In the genomic region with DNA sequence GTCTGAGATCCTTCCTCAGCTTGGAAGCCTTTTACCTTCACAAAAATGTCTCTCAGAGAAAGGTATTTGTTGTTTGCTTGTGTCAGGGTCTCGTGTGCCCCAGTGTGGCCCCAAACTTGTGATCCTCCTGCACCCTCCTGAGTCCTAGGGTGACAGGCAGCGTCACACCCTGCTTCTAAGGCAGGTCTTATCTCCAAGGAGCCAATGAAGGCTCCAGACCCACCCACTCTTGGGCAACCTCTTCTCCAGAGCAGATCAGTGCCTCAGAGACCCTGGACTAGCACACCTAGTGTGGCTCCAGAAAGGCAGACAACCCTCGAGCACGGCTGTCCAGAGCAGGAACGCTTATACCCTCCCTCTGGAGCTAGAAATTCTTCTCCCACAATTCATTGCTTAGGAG, we compare ENCODE assay signal across 31 mouse cellular contexts. TPM values are rescaled to one million over a fixed set of nuclear protein-coding genes. Genes with fewer than 3 reads are reported as not detected.
DNase-seq lines count a peak whose midpoint lies in the region; ATAC-seq and TF ChIP-seq lines count a peak whose summit lies in the region.
"Had no signal": no experiment of that assay in that cellular context is flagged by ENCODE, and none has a peak within 500 bp of the region (broad histone marks: within the 10 kb centered on the region; RNA-seq: fewer than 3 reads in every experiment).

No protein-coding gene starts in this region.

- DNase-seq in liver, embryonic 13.5 days, result peak; percentile 70
- DNase-seq in hindbrain, postnatal 0 days (ENCODE audit: low spot score), result no peak
- no peak for DNase-seq in kidney, postnatal 36 days
- DNase-seq: adrenal gland, postnatal 14 days; cerebellum, adult 11-12 months; cerebellum, postnatal 10 days; gastrocnemius, postnatal 36 days; heart, postnatal 36 days; left cerebral cortex, postnatal 4 days; retina, postnatal 1 day; right cerebral cortex, postnatal 25 days; thymus, adult 18-20 months had no signal

- no peaks in the 10 kb centered on the region for H3K36me3 ChIP-seq in intestine, embryonic 15.5 days
- no peaks in the 10 kb centered on the region for H3K36me3 ChIP-seq in intestine, postnatal 0 days (ENCODE audit: control insufficient read depth, insufficient read depth)
- H3K36me3 ChIP-seq in erythroblast, embryonic 14.5 days (ENCODE audit: control insufficient read depth), result no peaks in the 10 kb centered on the region
- no peaks in the 10 kb centered on the region for H3K36me3 ChIP-seq in liver, embryonic 13.5 days
- no peaks in the 10 kb centered on the region for H3K36me3 ChIP-seq in neural tube, embryonic 15.5 days
- H3K36me3 ChIP-seq in hindbrain, postnatal 0 days (ENCODE audit: insufficient read depth, low read length), result no peaks in the 10 kb centered on the region
- H3K36me3 ChIP-seq: heart, embryonic 15.5 days; hindbrain, embryonic 13.5 days; limb, embryonic 15.5 days; midbrain, embryonic 13.5 days; neural tube, embryonic 12.5 days had no signal

- H3K4me1 ChIP-seq in intestine, embryonic 15.5 days (replicated peaks), result no peaks in the 10 kb centered on the region; the same call in 1 of the 2 replicates
- 0 out of 2 replicates have a peak, but pooled peaks cover 3% of the 10 kb centered on the region for H3K4me1 ChIP-seq in intestine, postnatal 0 days (replicated peaks; ENCODE audit: control insufficient read depth, insufficient read depth, low read length)
- H3K4me1 ChIP-seq in erythroblast, embryonic 14.5 days (ENCODE audit: control insufficient read depth), result peaks cover 47% of the 10 kb centered on the region
- H3K4me1 ChIP-seq in liver, embryonic 13.5 days (replicated peaks), result peaks cover 37% of the 10 kb centered on the region
- no peaks in the 10 kb centered on the region for H3K4me1 ChIP-seq in neural tube, embryonic 15.5 days
- no peaks in the 10 kb centered on the region for H3K4me1 ChIP-seq in hindbrain, postnatal 0 days (ENCODE audit: insufficient read depth, low read length)
- H3K4me1 ChIP-seq: forebrain, embryonic 13.5 days; hindbrain, embryonic 13.5 days; limb, embryonic 15.5 days; midbrain, embryonic 13.5 days; neural tube, embryonic 12.5 days had no signal

- H3K27ac ChIP-seq in intestine, embryonic 15.5 days, result no peak overlapping the region
- no peak overlapping the region for H3K27ac ChIP-seq in intestine, postnatal 0 days (ENCODE audit: low read depth, low read length)
- H3K27ac ChIP-seq in liver, embryonic 13.5 days, result peak overlapping the region; percentile 74
- H3K27ac ChIP-seq in neural tube, embryonic 15.5 days (replicated peaks), result no peak overlapping the region
- no peak overlapping the region for H3K27ac ChIP-seq in hindbrain, postnatal 0 days
- H3K27ac ChIP-seq: forebrain, embryonic 13.5 days; heart, embryonic 15.5 days; hindbrain, embryonic 13.5 days; limb, embryonic 15.5 days; midbrain, embryonic 13.5 days; neural tube, embryonic 12.5 days had no signal

- H3K27me3 ChIP-seq in intestine, embryonic 15.5 days (replicated peaks), result no peaks in the 10 kb centered on the region
- no peaks in the 10 kb centered on the region for H3K27me3 ChIP-seq in intestine, postnatal 0 days (replicated peaks; ENCODE audit: control insufficient read depth, insufficient read depth, low read length)
- no peaks in the 10 kb centered on the region for H3K27me3 ChIP-seq in erythroblast, embryonic 14.5 days (ENCODE audit: control insufficient read depth)
- H3K27me3 ChIP-seq in liver, embryonic 13.5 days, result no peaks in the 10 kb centered on the region
- H3K27me3 ChIP-seq in neural tube, embryonic 15.5 days (replicated peaks), result no peaks in the 10 kb centered on the region
- no peaks in the 10 kb centered on the region for H3K27me3 ChIP-seq in hindbrain, postnatal 0 days (ENCODE audit: insufficient read depth, low read length)
- H3K27me3 ChIP-seq: forebrain, embryonic 13.5 days; heart, embryonic 15.5 days; limb, embryonic 15.5 days; midbrain, embryonic 13.5 days; neural tube, embryonic 12.5 days had no signal

- H3K9me3 ChIP-seq in intestine, embryonic 15.5 days, result no peaks in the 10 kb centered on the region
- no peaks in the 10 kb centered on the region for H3K9me3 ChIP-seq in intestine, postnatal 0 days (ENCODE audit: control insufficient read depth)
- no peaks in the 10 kb centered on the region for H3K9me3 ChIP-seq in erythroblast, embryonic 14.5 days (ENCODE audit: control insufficient read depth, low read length)
- no peaks in the 10 kb centered on the region for H3K9me3 ChIP-seq in liver, embryonic 13.5 days (replicated peaks)
- H3K9me3 ChIP-seq in neural tube, embryonic 15.5 days (replicated peaks), result no peaks in the 10 kb centered on the region
- no peaks in the 10 kb centered on the region for H3K9me3 ChIP-seq in hindbrain, postnatal 0 days (ENCODE audit: low read length)
- H3K9me3 ChIP-seq: forebrain, embryonic 13.5 days; heart, embryonic 15.5 days; hindbrain, embryonic 13.5 days; limb, embryonic 15.5 days; midbrain, embryonic 13.5 days; neural tube, embryonic 12.5 days had no signal

- no peak overlapping the region for H3K4me3 ChIP-seq in intestine, embryonic 15.5 days (replicated peaks)
- no peak overlapping the region for H3K4me3 ChIP-seq in intestine, postnatal 0 days (ENCODE audit: low read depth, low read length)
- H3K4me3 ChIP-seq in erythroblast, embryonic 14.5 days (replicated peaks), result peak overlapping the region; percentile 38
- peak overlapping the region; percentile 21 for H3K4me3 ChIP-seq in liver, embryonic 13.5 days (replicated peaks)
- no peak overlapping the region for H3K4me3 ChIP-seq in neural tube, embryonic 15.5 days (replicated peaks)
- no peak overlapping the region for H3K4me3 ChIP-seq in hindbrain, postnatal 0 days (ENCODE audit: low read length)
- H3K4me3 ChIP-seq: forebrain, embryonic 13.5 days; heart, embryonic 15.5 days; hindbrain, embryonic 13.5 days; limb, embryonic 15.5 days; midbrain, embryonic 13.5 days; neural tube, embryonic 12.5 days had no signal

- H3K4me2 ChIP-seq in intestine, embryonic 15.5 days (replicated peaks), result no peak overlapping the region
- no peak overlapping the region for H3K4me2 ChIP-seq in intestine, postnatal 0 days (replicated peaks; ENCODE audit: low read depth)
- H3K4me2 ChIP-seq in liver, embryonic 13.5 days, result peak overlapping the region; percentile 55
- no peak overlapping the region for H3K4me2 ChIP-seq in neural tube, embryonic 15.5 days
- no peak overlapping the region for H3K4me2 ChIP-seq in hindbrain, postnatal 0 days (ENCODE audit: low read depth, low read length)
- H3K4me2 ChIP-seq: forebrain, embryonic 13.5 days; heart, embryonic 15.5 days; hindbrain, embryonic 13.5 days; limb, embryonic 15.5 days; midbrain, embryonic 13.5 days; neural tube, embryonic 12.5 days had no signal

- 59% methylated on average over 5 of the region's 5 CpGs for WGBS in intestine, embryonic 15.5 days
- 39% methylated on average over 5 of the region's 5 CpGs for WGBS in intestine, postnatal 0 days
- 31% methylated on average over 5 of the region's 5 CpGs for WGBS in liver, embryonic 13.5 days (ENCODE audit: insufficient replicate concordance)
- 84% methylated on average over 5 of the region's 5 CpGs for WGBS in neural tube, embryonic 15.5 days
- 79% methylated on average over 5 of the region's 5 CpGs for WGBS in hindbrain, postnatal 0 days

- no peak for TF ChIP-seq CTCF in intestine, postnatal 0 days (IDR thresholded peaks at IDR 0.05; ENCODE audit: low read depth)
- TF ChIP-seq CTCF in hindbrain, postnatal 0 days (IDR thresholded peaks at IDR 0.05; ENCODE audit: low read depth), result no peak

- ATAC-seq in intestine, embryonic 15.5 days, result peak; percentile 76
- ATAC-seq in intestine, postnatal 0 days, result no peak
- peak; percentile 99 for ATAC-seq in liver, embryonic 13.5 days (ENCODE audit: low read depth)
- ATAC-seq in megakaryocyte-erythroid progenitor cell, adult 5-6 weeks (replicated peaks; ENCODE audit: low FRiP score, low TSS enrichment, poor library complexity, severe bottlenecking), result peak; percentile 92
- no peak for ATAC-seq in neural tube, embryonic 15.5 days (ENCODE audit: low FRiP score)
- ATAC-seq in hindbrain, postnatal 0 days, result no peak
- ATAC-seq: forebrain, embryonic 13.5 days; inflammation-experienced regulatory T-cells, adult 6 months; midbrain, embryonic 13.5 days had no signal

- no peak overlapping the region for H3K9ac ChIP-seq in intestine, embryonic 15.5 days
- H3K9ac ChIP-seq in intestine, postnatal 0 days (ENCODE audit: low read depth, low read length), result no peak overlapping the region
- H3K9ac ChIP-seq in liver, embryonic 13.5 days, result peak overlapping the region; percentile 62
- H3K9ac ChIP-seq in neural tube, embryonic 15.5 days (replicated peaks), result no peak overlapping the region
- H3K9ac ChIP-seq in hindbrain, postnatal 0 days (replicated peaks; ENCODE audit: low read length), result no peak overlapping the region
- H3K9ac ChIP-seq: forebrain, embryonic 13.5 days; heart, embryonic 15.5 days; hindbrain, embryonic 13.5 days; limb, embryonic 15.5 days; midbrain, embryonic 13.5 days; neural tube, embryonic 12.5 days had no signal

RNA-seq across cellular contexts. Expression of a gene that starts 4.0 kb away (rescaled TPM):
- 0.06 and 0.10 TPM in 2 replicates for polyA plus RNA-seq in intestine, embryonic 15.5 days (2015; fragmentation: Nextera tagmentation; extraction: Ambion mirVana)
- 0.04 and 0.13 TPM in 2 replicates for polyA plus RNA-seq in intestine, postnatal 0 days (2015; fragmentation: Nextera tagmentation; extraction: Ambion mirVana)
- polyA plus RNA-seq in erythroblast, embryonic 14.5 days (2012), result 0.01 TPM in 1 of 2 replicates, not detected in the other
- 0.08 and 0.09 TPM in 2 replicates for polyA plus RNA-seq in liver, embryonic 13.5 days (2015; fragmentation: Nextera tagmentation; extraction: Ambion mirVana)
- not detected in 2 replicates for total RNA-seq in megakaryocyte-erythroid progenitor cell, adult 5-6 weeks (2014; fragmentation: Nextera tagmentation)
- not detected in 2 replicates for total RNA-seq in megakaryocyte-erythroid progenitor cell, adult 5-6 weeks (2017)
- not detected in 2 replicates for polyA plus RNA-seq in neural tube, embryonic 15.5 days (2015; fragmentation: Nextera tagmentation; extraction: Ambion mirVana)
- total RNA-seq in hindbrain, postnatal 0 days (2014; rRNA removed), result 0.16 TPM in 1 of 2 replicates, not detected in the other
- not detected in 2 replicates for polyA plus RNA-seq in hindbrain, postnatal 0 days (2015; fragmentation: Nextera tagmentation; extraction: Ambion mirVana)
- total RNA-seq: gastrocnemius, adult 18-20 months; gastrocnemius, postnatal 36 days; heart, postnatal 36 days; layer of hippocampus, postnatal 10 days; left cerebral cortex, postnatal 4 days had no signal
- polyA plus RNA-seq: inflammation-experienced regulatory T-cells, adult 6 months; large intestine, adult 2 months had no signal

RNA-seq across cellular contexts. Expression of a gene that starts 12.7 kb away (rescaled TPM):
- 69.1 and 69.5 TPM in 2 replicates for polyA plus RNA-seq in intestine, embryonic 15.5 days (2015; fragmentation: Nextera tagmentation; extraction: Ambion mirVana)
- polyA plus RNA-seq in intestine, postnatal 0 days (2015; fragmentation: Nextera tagmentation; extraction: Ambion mirVana), result 63.6 and 67.6 TPM in 2 replicates
- polyA plus RNA-seq in erythroblast, embryonic 14.5 days (2012), result 6.3 and 6.6 TPM in 2 replicates
- 35.5 and 40.0 TPM in 2 replicates for polyA plus RNA-seq in liver, embryonic 13.5 days (2015; fragmentation: Nextera tagmentation; extraction: Ambion mirVana)
- 22.5 and 35.7 TPM in 2 replicates for total RNA-seq in megakaryocyte-erythroid progenitor cell, adult 5-6 weeks (2014; fragmentation: Nextera tagmentation)
- total RNA-seq in megakaryocyte-erythroid progenitor cell, adult 5-6 weeks (2017), result 45.6 and 99.1 TPM in 2 replicates
- polyA plus RNA-seq in neural tube, embryonic 15.5 days (2015; fragmentation: Nextera tagmentation; extraction: Ambion mirVana), result 111 and 115 TPM in 2 replicates
- total RNA-seq in hindbrain, postnatal 0 days (2014; rRNA removed), result 90.6 and 96.2 TPM in 2 replicates
- polyA plus RNA-seq in hindbrain, postnatal 0 days (2015; fragmentation: Nextera tagmentation; extraction: Ambion mirVana), result 101 and 105 TPM in 2 replicates

RNA-seq across cellular contexts. Expression of a gene that starts 17.0 kb away (rescaled TPM):
- 1,017 and 1,034 TPM in 2 replicates for polyA plus RNA-seq in intestine, embryonic 15.5 days (2015; fragmentation: Nextera tagmentation; extraction: Ambion mirVana)
- polyA plus RNA-seq in intestine, postnatal 0 days (2015; fragmentation: Nextera tagmentation; extraction: Ambion mirVana), result 623 and 626 TPM in 2 replicates
- polyA plus RNA-seq in erythroblast, embryonic 14.5 days (2012), result 7.0 and 11.1 TPM in 2 replicates
- polyA plus RNA-seq in liver, embryonic 13.5 days (2015; fragmentation: Nextera tagmentation; extraction: Ambion mirVana), result 881 and 895 TPM in 2 replicates
- 5,476 and 5,943 TPM in 2 replicates for total RNA-seq in megakaryocyte-erythroid progenitor cell, adult 5-6 weeks (2014; fragmentation: Nextera tagmentation)
- total RNA-seq in megakaryocyte-erythroid progenitor cell, adult 5-6 weeks (2017), result 6,111 and 7,527 TPM in 2 replicates
- polyA plus RNA-seq in neural tube, embryonic 15.5 days (2015; fragmentation: Nextera tagmentation; extraction: Ambion mirVana), result 597 and 626 TPM in 2 replicates
- 1,103 and 1,196 TPM in 2 replicates for total RNA-seq in hindbrain, postnatal 0 days (2014; rRNA removed)
- polyA plus RNA-seq in hindbrain, postnatal 0 days (2015; fragmentation: Nextera tagmentation; extraction: Ambion mirVana), result 608 and 621 TPM in 2 replicates

RNA-seq across cellular contexts. Expression of a gene that starts 42.5 kb away (rescaled TPM):
- polyA plus RNA-seq in intestine, embryonic 15.5 days (2015; fragmentation: Nextera tagmentation; extraction: Ambion mirVana), result not detected in 2 replicates
- not detected in 2 replicates for polyA plus RNA-seq in intestine, postnatal 0 days (2015; fragmentation: Nextera tagmentation; extraction: Ambion mirVana)
- not detected in 2 replicates for polyA plus RNA-seq in erythroblast, embryonic 14.5 days (2012)
- not detected in 2 replicates for polyA plus RNA-seq in liver, embryonic 13.5 days (2015; fragmentation: Nextera tagmentation; extraction: Ambion mirVana)
- total RNA-seq in megakaryocyte-erythroid progenitor cell, adult 5-6 weeks (2014; fragmentation: Nextera tagmentation), result not detected in 2 replicates
- total RNA-seq in megakaryocyte-erythroid progenitor cell, adult 5-6 weeks (2017), result not detected in 2 replicates
- 0.64 and 1.3 TPM in 2 replicates for polyA plus RNA-seq in neural tube, embryonic 15.5 days (2015; fragmentation: Nextera tagmentation; extraction: Ambion mirVana)
- 1.3 TPM in 1 of 2 replicates, not detected in the other for total RNA-seq in hindbrain, postnatal 0 days (2014; rRNA removed)
- polyA plus RNA-seq in hindbrain, postnatal 0 days (2015; fragmentation: Nextera tagmentation; extraction: Ambion mirVana), result 0.58 and 0.88 TPM in 2 replicates
- total RNA-seq: gastrocnemius, adult 18-20 months; gastrocnemius, postnatal 36 days; heart, postnatal 36 days had no signal
- polyA plus RNA-seq: embryonic facial prominence, embryonic 11.5 days; heart, embryonic 15.5 days; inflammation-experienced regulatory T-cells, adult 6 months; kidney, embryonic 14.5 days; large intestine, adult 2 months; limb, embryonic 15.5 days; lung, embryonic 16.5 days; neural tube, embryonic 12.5 days; spleen, adult 2 months had no signal

Comparison
In these comparisons a context has a peak if more than half of its experiments do, and no peak if none do; other contexts are left out.
1. ATAC-seq: peak in intestine, embryonic 15.5 days (single experiment), liver, embryonic 13.5 days (single experiment) and megakaryocyte-erythroid progenitor cell, adult 5-6 weeks (single experiment); none in intestine, postnatal 0 days (single experiment), neural tube, embryonic 15.5 days (single experiment) and hindbrain, postnatal 0 days (single experiment).
2. H3K4me3 ChIP-seq: peak in erythroblast, embryonic 14.5 days (single experiment) and liver, embryonic 13.5 days (single experiment); none in intestine, embryonic 15.5 days (single experiment), intestine, postnatal 0 days (single experiment), neural tube, embryonic 15.5 days (single experiment) and hindbrain, postnatal 0 days (single experiment).
3. RNA of a gene that starts 17.0 kb away (polyA plus RNA-seq): 1,017 to 1,034 TPM in intestine, embryonic 15.5 days, 881 to 895 TPM in liver, embryonic 13.5 days, 623 to 626 TPM in intestine, postnatal 0 days, 608 to 621 TPM in hindbrain, postnatal 0 days and 597 to 626 TPM in neural tube, embryonic 15.5 days; 7.0 to 11.1 TPM in erythroblast, embryonic 14.5 days; every median in the first group is over 10 times any median in the second.